Mouse (Mus musculus) thymus, postnatal 25 days (tissue): ENCODE measurements around the gene Kansl1l.

Source experiments
- DNase-seq: peaks from one replicate; pipeline ENCODE4 v3.0.0; 2022

Gene Kansl1l

DNA sequence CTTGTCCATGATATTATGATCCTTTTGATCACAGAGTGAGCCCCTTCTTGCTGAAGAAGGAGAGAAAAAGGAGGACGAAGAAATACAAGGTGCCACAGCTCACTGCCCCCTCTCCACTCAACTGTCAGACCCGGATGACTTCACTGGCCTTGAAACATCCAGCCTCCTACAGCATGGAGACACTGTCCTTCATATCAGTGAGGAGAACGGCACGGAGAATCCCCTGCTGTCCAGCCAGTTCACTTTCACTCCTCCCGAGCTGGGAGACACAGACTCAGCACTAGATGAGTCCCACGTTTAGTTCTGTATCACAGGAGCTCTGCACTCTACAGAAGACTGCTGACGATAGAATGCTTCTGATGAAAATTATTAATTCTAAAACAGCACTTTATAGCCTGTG is 122.1 kb downstream of the Kansl1l start:
- no peak for DNase-seq

DNA sequence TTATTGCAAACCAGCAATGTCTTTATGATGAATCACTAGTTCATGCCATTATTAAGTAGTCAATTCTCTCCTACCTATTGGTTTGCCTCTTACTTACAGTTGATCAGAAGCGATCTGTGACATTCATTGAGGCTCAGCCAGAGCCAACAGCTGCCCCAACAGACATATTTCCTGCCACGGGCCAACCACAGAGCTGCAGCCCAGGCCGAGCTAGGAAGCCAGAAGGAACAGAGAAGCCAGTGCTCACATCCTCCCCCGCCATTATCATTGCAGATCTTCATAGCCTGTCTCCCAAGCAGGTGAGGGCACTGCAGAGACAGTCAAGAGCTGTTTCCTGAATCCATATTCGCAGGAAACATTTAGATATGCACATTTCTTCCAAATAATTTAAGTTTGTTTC is 123.1 kb downstream of the Kansl1l start:
- peak; percentile 12 for DNase-seq

- no peak for DNase-seq
Observed at GRCm38 (mm10) chr1:66692780-66693392, 124.5 kb downstream of the Kansl1l start.

DNA sequence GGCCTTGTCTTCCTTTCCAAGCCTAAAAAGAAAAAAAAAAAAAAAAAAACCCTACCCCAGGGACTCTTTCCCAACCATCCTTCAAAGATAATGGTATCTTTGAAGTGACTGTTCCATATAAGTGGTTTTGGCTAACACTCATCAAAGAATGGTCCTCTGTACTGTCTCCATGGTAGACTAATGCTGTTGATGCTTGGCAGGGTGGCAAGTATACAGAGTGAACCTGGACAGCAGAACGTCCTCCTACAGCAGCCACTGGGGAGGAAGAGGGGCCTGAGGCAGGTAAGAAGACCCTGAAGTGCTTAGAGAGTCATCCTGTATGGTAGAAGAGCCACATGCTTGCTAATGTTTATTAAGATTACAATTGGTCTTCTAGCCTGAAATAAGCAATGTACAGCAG is 125.1 kb downstream of the Kansl1l start:
- no peak for DNase-seq

DNA sequence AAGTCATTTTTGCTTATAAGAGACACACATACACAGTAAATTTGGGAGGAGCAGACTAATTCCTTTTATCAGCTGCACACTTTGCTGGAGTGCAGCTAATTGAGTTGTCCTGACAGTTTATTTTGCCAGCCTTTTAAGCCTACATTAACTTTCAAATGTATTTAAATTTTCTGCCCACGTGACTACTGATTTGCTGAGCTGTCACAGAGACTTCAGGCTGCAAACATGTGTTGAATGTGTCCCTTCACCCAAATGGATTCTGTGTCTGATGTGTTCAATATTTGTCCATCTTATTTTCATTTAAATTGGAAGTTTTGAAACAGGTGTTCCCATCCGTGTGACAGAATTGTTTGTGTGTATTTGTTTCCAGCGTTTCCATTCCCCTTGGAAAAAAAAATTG is 125.6 kb downstream of the Kansl1l start:
- no peak for DNase-seq

GRCm38 (mm10) chr1:66682974-66683373 is 134.4 kb downstream of the Kansl1l start:
- DNase-seq = no peak

- no peak for DNase-seq
Observed at GRCm38 (mm10) chr1:66678662-66679061, 138.7 kb downstream of the Kansl1l start.

- DNase-seq = no peak
Observed at GRCm38 (mm10) chr1:66677928-66678327, 139.4 kb downstream of the Kansl1l start.

DNA sequence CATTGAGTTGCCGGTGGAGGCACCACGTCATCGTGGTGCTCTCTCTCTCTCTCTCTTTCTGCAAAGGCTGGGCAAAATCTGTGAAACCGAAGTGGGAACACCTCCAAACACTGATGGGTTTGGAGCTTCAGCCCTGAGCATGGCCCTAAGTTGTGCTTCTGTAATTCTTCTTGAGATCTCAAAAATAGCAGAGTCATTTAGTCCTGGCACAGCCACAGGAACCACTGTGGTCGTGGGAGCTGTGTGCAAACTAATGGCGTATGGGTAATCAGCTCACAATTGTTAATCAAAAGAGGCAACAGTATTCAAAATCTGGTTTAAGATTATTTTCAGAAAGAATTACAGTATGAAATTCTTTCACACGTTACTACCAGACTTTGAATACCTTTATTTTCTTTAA is 144.6 kb downstream of the Kansl1l start:
- DNase-seq = no peak

DNA sequence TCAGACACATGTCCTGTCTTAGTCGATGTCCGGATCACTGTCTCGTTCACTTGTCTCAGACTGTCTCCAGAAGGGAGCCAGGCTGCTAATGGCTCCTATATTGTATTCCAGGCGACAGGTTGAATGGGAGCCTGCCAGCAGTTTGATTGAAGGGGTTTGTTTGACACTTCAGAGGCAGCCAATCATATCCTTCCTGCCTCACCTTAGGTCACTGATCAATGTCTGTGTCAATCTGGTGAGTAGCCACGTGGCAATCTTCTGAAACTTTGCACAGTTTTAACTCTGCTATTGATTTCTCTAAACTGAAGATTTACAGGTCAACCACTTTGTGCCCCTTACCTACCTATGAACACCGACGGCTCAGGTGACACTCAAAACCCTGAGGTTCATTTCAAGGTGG is 145.9 kb downstream of the Kansl1l start:
- DNase-seq = no peak
